Mouse (Mus musculus) heart, adult 11 months (tissue): Measurements from ENCODE around the gene Marveld1.

ENCODE experiments used
- DNase-seq: peaks from one replicate; pipeline ENCODE4 v3.0.0; 2022

The Marveld1 gene

GRCm38 (mm10) chr19:42147170-42147768 lies at the start of gene Marveld1:
TSS of gene Marveld1 (plus strand) at chr19:42147400.
- peak; percentile 99 for DNase-seq

GRCm38 (mm10) chr19:42099406-42099805 lies 47.8 kb upstream of the Marveld1 start:
- DNase-seq = no peak

GRCm38 (mm10) chr19:42104681-42105080 lies 42.5 kb upstream of the Marveld1 start:
- peak; percentile 68 for DNase-seq

- no peak for DNase-seq
Measured at GRCm38 (mm10) chr19:42115783-42116335, 31.3 kb upstream of the Marveld1 start.

GRCm38 (mm10) chr19:42118142-42118541 lies 29.1 kb upstream of the Marveld1 start:
- DNase-seq = no peak

GRCm38 (mm10) chr19:42118596-42118995 lies 28.6 kb upstream of the Marveld1 start:
- DNase-seq = no peak

- DNase-seq = no peak
Measured at GRCm38 (mm10) chr19:42120451-42120850, 26.7 kb upstream of the Marveld1 start.

- DNase-seq = no peak
Measured at GRCm38 (mm10) chr19:42124684-42125083, 22.5 kb upstream of the Marveld1 start.

- DNase-seq = no peak
Measured at GRCm38 (mm10) chr19:42125501-42126218, 21.5 kb upstream of the Marveld1 start.

GRCm38 (mm10) chr19:42126219-42126605 lies 21.0 kb upstream of the Marveld1 start:
- peak; percentile 85 for DNase-seq

- DNase-seq = peak; percentile 89
Measured at GRCm38 (mm10) chr19:42127024-42127423, 20.2 kb upstream of the Marveld1 start.

GRCm38 (mm10) chr19:42128052-42128740 lies 19.0 kb upstream of the Marveld1 start:
- no peak for DNase-seq

GRCm38 (mm10) chr19:42128787-42129508 lies 18.3 kb upstream of the Marveld1 start, which contains the start of gene Avpi1:
TSS of gene Avpi1 (minus strand) at chr19:42129059.
- DNase-seq = peak; percentile 100

GRCm38 (mm10) chr19:42129509-42130293 lies 17.5 kb upstream of the Marveld1 start:
- no peak for DNase-seq

GRCm38 (mm10) chr19:42130294-42130606 lies 16.9 kb upstream of the Marveld1 start:
- DNase-seq = peak; percentile 92

- peak; percentile 95 for DNase-seq
Measured at GRCm38 (mm10) chr19:42131101-42131500, 16.1 kb upstream of the Marveld1 start.

- DNase-seq = no peak
Measured at GRCm38 (mm10) chr19:42135070-42135469, 12.1 kb upstream of the Marveld1 start.

GRCm38 (mm10) chr19:42136126-42136525 lies 11.1 kb upstream of the Marveld1 start:
- DNase-seq = no peak

- no peak for DNase-seq
Measured at GRCm38 (mm10) chr19:42137167-42137672, 10.0 kb upstream of the Marveld1 start.

GRCm38 (mm10) chr19:42138517-42139285 lies 8.5 kb upstream of the Marveld1 start:
- DNase-seq = no peak
